17 mouse cellular contexts compared by ENCODE assay signal in genomic region chr12:72041238-72041637, GRCm38 (mm10). TPM values are rescaled to one million over a fixed set of nuclear protein-coding genes. Genes with fewer than 3 reads are reported as not detected.
"Had no signal": no experiment of that assay in that cellular context is flagged by ENCODE, and none has a peak within 500 bp of the region (broad histone marks: within the 10 kb centered on the region; RNA-seq: fewer than 3 reads in every experiment).

No protein-coding gene starts in this region.

- H3K4me3 ChIP-seq: neural tube, embryonic 13.5 days; neural tube, embryonic 15.5 days; stomach, embryonic 15.5 days had no signal

- H3K9me3 ChIP-seq: neural tube, embryonic 13.5 days; neural tube, embryonic 15.5 days; stomach, embryonic 15.5 days had no signal

- H3K27ac ChIP-seq: neural tube, embryonic 13.5 days; neural tube, embryonic 15.5 days; stomach, embryonic 15.5 days; stomach, postnatal 0 days had no signal

- H3K9ac ChIP-seq: neural tube, embryonic 13.5 days; neural tube, embryonic 15.5 days; stomach, embryonic 15.5 days had no signal

- H3K36me3 ChIP-seq: neural tube, embryonic 13.5 days; neural tube, embryonic 15.5 days; stomach, embryonic 15.5 days had no signal

- H3K27me3 ChIP-seq: neural tube, embryonic 13.5 days; neural tube, embryonic 15.5 days; stomach, embryonic 15.5 days had no signal

- H3K4me1 ChIP-seq: neural tube, embryonic 13.5 days; neural tube, embryonic 15.5 days; stomach, embryonic 15.5 days had no signal

- DNase-seq: retina, postnatal 1 day; right cerebral cortex, adult 18-20 months; right cerebral cortex, postnatal 14 days; right cerebral cortex, postnatal 25 days; right cerebral cortex, postnatal 4 days; spleen, adult 18-20 months; thymus, adult 18-20 months; thymus, adult 2 months; thymus, postnatal 14 days; thymus, postnatal 25 days; thymus, postnatal 36 days; thymus, postnatal 4 days had no signal

- H3K4me2 ChIP-seq: neural tube, embryonic 13.5 days; neural tube, embryonic 15.5 days; stomach, embryonic 15.5 days had no signal

RNA-seq across cellular contexts. Expression of gene L3hypdh, which starts 44.0 kb away (rescaled TPM):
- total RNA-seq: neutrophil, adult 5-6 weeks had no signal
